Mouse (Mus musculus) lung, adult 2 months (tissue): Measurements from ENCODE around the gene Arhgap31.

Source experiments
- CTCF ChIP-seq: fragments of 200-500 bp; IDR thresholded peaks from 2 replicates; pipeline ENCODE4 v1.5.1; 2011; ENCODE audit warnings: mild to moderate bottlenecking, low read length, control low read depth; ENCODE audit not compliant: insufficient read depth
- POLR2A ChIP-seq: fragments of 200-500 bp; IDR thresholded peaks from 2 replicates; pipeline ENCODE4 v1.6.1; 2011; ENCODE audit warnings: low read depth, mild to moderate bottlenecking, control low read depth, low read length, borderline replicate concordance; ENCODE audit errors: extremely low read depth

DNA sequence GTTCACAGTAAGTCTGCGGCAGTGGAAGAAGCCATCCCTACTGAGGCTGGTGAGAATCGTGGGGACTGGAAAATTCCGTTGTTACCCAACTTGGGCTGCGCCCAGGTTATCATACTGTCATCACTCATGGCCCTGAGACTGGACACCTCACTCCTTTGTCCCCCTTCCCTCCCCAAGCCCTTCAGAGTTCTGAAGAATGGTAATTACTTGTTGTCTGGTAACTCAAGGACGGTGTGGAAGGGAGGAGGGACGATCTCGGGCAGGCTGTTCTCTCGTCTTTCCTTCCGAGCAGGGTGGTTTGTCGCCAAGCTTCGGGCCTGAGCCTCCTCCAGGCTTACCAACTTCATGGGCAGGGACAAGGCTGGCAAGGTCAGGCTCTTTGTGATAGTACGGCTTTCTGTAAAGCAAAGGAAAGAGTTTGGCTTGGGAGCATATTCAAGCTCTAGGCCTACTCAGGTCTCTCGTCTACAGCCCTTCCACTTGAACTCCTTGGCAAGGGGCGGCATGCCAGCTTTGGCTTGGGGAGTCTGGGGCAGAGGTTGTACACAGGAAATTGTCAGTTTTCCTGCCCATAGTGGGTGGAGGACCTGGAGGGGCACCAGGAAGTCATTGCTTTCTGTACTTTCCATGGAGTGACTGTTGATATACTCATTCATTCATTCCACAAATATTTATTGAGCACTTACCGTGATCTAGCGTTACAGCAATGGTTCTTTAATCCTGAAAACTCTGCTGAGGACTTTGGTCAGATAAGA lies 92.2 kb downstream of the Arhgap31 start:
- TF ChIP-seq CTCF (no peak), POLR2A (no peak)
